In genomic region chr9:114907509-114907908, GRCm38 (mm10) we compare ENCODE assay signal across 15 mouse cellular contexts. TPM values are rescaled to one million over a fixed set of nuclear protein-coding genes. Genes with fewer than 3 reads are reported as not detected.
DNase-seq lines count a peak whose midpoint lies in the region; ATAC-seq lines count a peak whose summit lies in the region.
"Had no signal": no experiment of that assay in that cellular context is flagged by ENCODE, and none has a peak within 500 bp of the region (broad histone marks: within the 10 kb centered on the region; RNA-seq: fewer than 3 reads in every experiment).

No protein-coding gene starts in this region.

- H3K9me3 ChIP-seq in forebrain, embryonic 10.5 days: no peaks in the 10 kb centered on the region
- H3K9me3 ChIP-seq in forebrain, embryonic 12.5 days: no peaks in the 10 kb centered on the region
- H3K9me3 ChIP-seq in lung, embryonic 15.5 days: no peaks in the 10 kb centered on the region
- H3K9me3 ChIP-seq in kidney, embryonic 15.5 days (replicated peaks): no peaks in the 10 kb centered on the region
- no peaks in the 10 kb centered on the region for H3K9me3 ChIP-seq in midbrain, embryonic 13.5 days
- H3K9me3 ChIP-seq: hindbrain, embryonic 13.5 days; liver, embryonic 15.5 days; midbrain, embryonic 15.5 days; neural tube, embryonic 12.5 days had no signal

- 0 out of 2 replicates have a peak overlapping the region, but pooled peaks have one; percentile 2 for H3K27ac ChIP-seq in forebrain, embryonic 10.5 days
- H3K27ac ChIP-seq in forebrain, embryonic 12.5 days: no peak overlapping the region
- H3K27ac ChIP-seq in lung, embryonic 15.5 days: peak overlapping the region; percentile 52; the same call in 1 of the 2 replicates
- H3K27ac ChIP-seq in kidney, embryonic 15.5 days: 0 out of 2 replicates have a peak overlapping the region, but pooled peaks have one; percentile 14
- no peak overlapping the region for H3K27ac ChIP-seq in midbrain, embryonic 13.5 days
- H3K27ac ChIP-seq: hindbrain, embryonic 13.5 days; liver, embryonic 15.5 days; midbrain, embryonic 15.5 days; neural tube, embryonic 12.5 days had no signal

- H3K27me3 ChIP-seq in forebrain, embryonic 10.5 days (ENCODE audit: poor library complexity, severe bottlenecking): no peaks in the 10 kb centered on the region
- no peaks in the 10 kb centered on the region for H3K27me3 ChIP-seq in forebrain, embryonic 12.5 days
- H3K27me3 ChIP-seq in lung, embryonic 15.5 days: no peaks in the 10 kb centered on the region
- no peaks in the 10 kb centered on the region for H3K27me3 ChIP-seq in kidney, embryonic 15.5 days
- H3K27me3 ChIP-seq in midbrain, embryonic 13.5 days: no peaks in the 10 kb centered on the region
- H3K27me3 ChIP-seq: hindbrain, embryonic 13.5 days; liver, embryonic 15.5 days; midbrain, embryonic 15.5 days; neural tube, embryonic 12.5 days had no signal

- H3K4me2 ChIP-seq in forebrain, embryonic 12.5 days: no peak overlapping the region
- H3K4me2 ChIP-seq in lung, embryonic 15.5 days: no peak overlapping the region
- H3K4me2 ChIP-seq in kidney, embryonic 15.5 days: no peak overlapping the region
- no peak overlapping the region for H3K4me2 ChIP-seq in midbrain, embryonic 13.5 days (replicated peaks)
- H3K4me2 ChIP-seq: hindbrain, embryonic 13.5 days; liver, embryonic 15.5 days; midbrain, embryonic 15.5 days; neural tube, embryonic 12.5 days had no signal

- H3K9ac ChIP-seq in forebrain, embryonic 12.5 days: no peak overlapping the region
- no peak overlapping the region for H3K9ac ChIP-seq in lung, embryonic 15.5 days
- H3K9ac ChIP-seq in kidney, embryonic 15.5 days: no peak overlapping the region
- no peak overlapping the region for H3K9ac ChIP-seq in midbrain, embryonic 13.5 days (replicated peaks)
- H3K9ac ChIP-seq: hindbrain, embryonic 13.5 days; liver, embryonic 15.5 days; midbrain, embryonic 15.5 days; neural tube, embryonic 12.5 days had no signal

- H3K36me3 ChIP-seq in forebrain, embryonic 10.5 days (replicated peaks): peaks cover 19% of the 10 kb centered on the region
- H3K36me3 ChIP-seq in forebrain, embryonic 12.5 days (replicated peaks): 0 out of 2 replicates have a peak, but pooled peaks cover 3% of the 10 kb centered on the region
- H3K36me3 ChIP-seq in lung, embryonic 15.5 days: 0 out of 2 replicates have a peak, but pooled peaks cover 14% of the 10 kb centered on the region
- peaks cover 38% of the 10 kb centered on the region for H3K36me3 ChIP-seq in kidney, embryonic 15.5 days
- peaks cover 41% of the 10 kb centered on the region for H3K36me3 ChIP-seq in midbrain, embryonic 13.5 days

- ATAC-seq in forebrain, embryonic 12.5 days (ENCODE audit: low FRiP score): no peak
- ATAC-seq in lung, embryonic 15.5 days (ENCODE audit: borderline replicate concordance, extremely low read depth, low FRiP score, low TSS enrichment): no peak
- ATAC-seq in kidney, embryonic 15.5 days (replicated peaks; ENCODE audit: low FRiP score): 0 out of 2 replicates have a peak, but pooled peaks have one; percentile 36
- ATAC-seq in midbrain, embryonic 13.5 days: no peak
- ATAC-seq: forebrain, embryonic 16.5 days; midbrain, embryonic 15.5 days had no signal

- no peak overlapping the region for H3K4me3 ChIP-seq in forebrain, embryonic 10.5 days
- no peak overlapping the region for H3K4me3 ChIP-seq in forebrain, embryonic 12.5 days (replicated peaks)
- no peak overlapping the region for H3K4me3 ChIP-seq in lung, embryonic 15.5 days
- H3K4me3 ChIP-seq in kidney, embryonic 15.5 days (replicated peaks): no peak overlapping the region
- no peak overlapping the region for H3K4me3 ChIP-seq in midbrain, embryonic 13.5 days (replicated peaks)
- H3K4me3 ChIP-seq: hindbrain, embryonic 13.5 days; liver, embryonic 15.5 days; midbrain, embryonic 15.5 days; neural tube, embryonic 12.5 days had no signal

- peaks cover 4% of the 10 kb centered on the region for H3K4me1 ChIP-seq in forebrain, embryonic 10.5 days
- no peaks in the 10 kb centered on the region for H3K4me1 ChIP-seq in forebrain, embryonic 12.5 days
- 0 out of 2 replicates have a peak, but pooled peaks cover 3% of the 10 kb centered on the region for H3K4me1 ChIP-seq in lung, embryonic 15.5 days
- peaks cover 6% of the 10 kb centered on the region; the same call in 1 of the 2 replicates for H3K4me1 ChIP-seq in kidney, embryonic 15.5 days
- no peaks in the 10 kb centered on the region for H3K4me1 ChIP-seq in midbrain, embryonic 13.5 days (replicated peaks)
- H3K4me1 ChIP-seq: liver, embryonic 15.5 days; midbrain, embryonic 15.5 days; neural tube, embryonic 12.5 days had no signal

- 83% methylated on average over 7 of the region's 7 CpGs for WGBS in forebrain, embryonic 10.5 days
- WGBS in forebrain, embryonic 12.5 days: 78% methylated on average over 7 of the region's 7 CpGs
- WGBS in lung, embryonic 15.5 days: 67% methylated on average over 7 of the region's 7 CpGs
- 64% methylated on average over 7 of the region's 7 CpGs for WGBS in kidney, embryonic 15.5 days
- WGBS in midbrain, embryonic 13.5 days: 83% methylated on average over 7 of the region's 7 CpGs

- DNase-seq in forebrain, embryonic 10.5 days (ENCODE audit: extremely low spot score, low spot score): no peak
- DNase-seq in lung, adult 18-20 months: no peak
- no peak for DNase-seq in spleen, postnatal 36 days (ENCODE audit: low spot score in 2 of 2)
- DNase-seq in layer of hippocampus, postnatal 10 days (ENCODE audit: low spot score in 2 of 2): no peak
- DNase-seq: cerebellum, adult 11-12 months; gastrocnemius, postnatal 14 days had no signal

RNA-seq across cellular contexts. Expression of gene Gpd1l, which starts 26.3 kb away (rescaled TPM):
- polyA plus RNA-seq in forebrain, embryonic 10.5 days (2016; fragmentation: Nextera tagmentation; extraction: Ambion mirVana): 13.2 and 14.6 TPM in 2 replicates
- polyA plus RNA-seq in forebrain, embryonic 12.5 days (2016; fragmentation: Nextera tagmentation; extraction: Ambion mirVana): 13.9 and 14.5 TPM in 2 replicates
- 16.4 and 17.9 TPM in 2 replicates for polyA plus RNA-seq in lung, embryonic 15.5 days (2015; fragmentation: Nextera tagmentation; extraction: Ambion mirVana)
- polyA plus RNA-seq in kidney, embryonic 15.5 days (2015; fragmentation: Nextera tagmentation; extraction: Ambion mirVana): 19.5 and 20.1 TPM in 2 replicates
- total RNA-seq in layer of hippocampus, postnatal 10 days (2021): 10 to 100 TPM; 84.6 to 89.3 TPM
- polyA plus RNA-seq in midbrain, embryonic 13.5 days (2015; fragmentation: Nextera tagmentation; extraction: Ambion mirVana): 17.1 and 18.2 TPM in 2 replicates

Comparison
In these comparisons a context has a peak if more than half of its experiments do, and no peak if none do; other contexts are left out.
1. H3K27ac ChIP-seq: peak in forebrain, embryonic 10.5 days (single experiment), lung, embryonic 15.5 days (single experiment) and kidney, embryonic 15.5 days (single experiment); none in forebrain, embryonic 12.5 days (single experiment) and midbrain, embryonic 13.5 days (single experiment).